Mouse (Mus musculus): Measurements from ENCODE around the gene Ccdc38. TPM values are rescaled to one million over a fixed set of nuclear protein-coding genes. Genes with fewer than 3 reads are reported as not detected.
A peak's percentile ranks its signal among the peaks of the same experiment; 100 is the strongest.

The Ccdc38 gene
- polyA plus RNA-seq, 1 experiment from 2014 or later, result 0.22 TPM

DNA sequence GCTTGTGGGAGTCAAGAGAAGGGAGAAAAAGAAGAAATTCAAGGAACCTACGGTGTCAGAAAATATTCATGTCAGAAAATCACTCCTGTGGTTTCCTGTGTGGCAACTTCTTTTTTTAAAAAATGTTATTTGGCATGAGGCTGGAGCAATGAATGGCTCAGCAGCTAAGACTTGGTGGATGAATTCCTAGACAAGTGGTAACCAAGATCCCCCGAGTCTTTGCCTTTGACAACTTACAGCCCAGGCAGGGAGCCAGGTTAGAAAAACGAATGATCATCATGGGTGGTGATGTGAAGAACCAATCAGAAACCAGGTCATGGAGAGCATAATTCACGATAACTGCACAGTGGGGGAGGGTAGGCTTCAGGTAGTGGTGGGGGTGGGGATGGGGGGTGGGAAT, 19.4 kb upstream of the Ccdc38 start:
- no peaks in the 10 kb centered on the region for H3K36me3 ChIP-seq
- no peaks in the 10 kb centered on the region for H3K27me3 ChIP-seq
- no peak overlapping the region for H3K4me3 ChIP-seq
- H3K4me2 ChIP-seq, result no peak overlapping the region
- H3K4me1 ChIP-seq, result no peaks in the 10 kb centered on the region; the same call in 1 of the 2 replicates
- H3K27ac ChIP-seq, result no peak overlapping the region
- no peak for ATAC-seq (ENCODE audit: insufficient number of reproducible peaks, low FRiP score, low TSS enrichment, low read depth)
- no peaks in the 10 kb centered on the region for H3K9me3 ChIP-seq
- H3K9ac ChIP-seq, result no peak overlapping the region
- 62% methylated on average over 4 of the region's 4 CpGs for WGBS

DNA sequence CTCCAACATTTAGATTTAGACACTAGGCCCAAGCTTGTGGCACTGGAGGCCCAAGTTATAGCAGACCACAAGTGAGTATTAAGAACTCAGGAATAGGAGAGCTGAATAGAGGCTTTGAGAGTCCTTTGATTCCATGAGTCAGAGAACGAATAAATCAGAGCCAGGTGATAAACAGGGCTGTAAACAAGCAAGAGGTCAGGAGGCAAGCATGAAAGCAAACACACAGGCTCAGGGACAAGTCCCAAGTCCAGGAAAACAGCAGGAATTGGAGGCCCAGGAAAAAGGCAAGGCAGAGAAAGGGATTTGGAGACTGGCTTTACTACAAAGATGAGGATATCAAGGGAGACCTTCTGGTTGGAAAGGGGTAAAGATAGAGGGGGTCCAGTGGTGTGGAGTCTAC, 15.1 kb upstream of the Ccdc38 start:
- no peaks in the 10 kb centered on the region; the same call in 1 of the 2 replicates for H3K4me1 ChIP-seq
- no peak overlapping the region for H3K27ac ChIP-seq
- H3K27me3 ChIP-seq, result no peaks in the 10 kb centered on the region
- no peaks in the 10 kb centered on the region for H3K36me3 ChIP-seq
- 49% methylated on average over 1 of the region's 1 CpGs for WGBS
- no peak for ATAC-seq (ENCODE audit: insufficient number of reproducible peaks, low FRiP score, low TSS enrichment, low read depth)
- no peak overlapping the region for H3K9ac ChIP-seq
- no peak overlapping the region for H3K4me2 ChIP-seq
- H3K9me3 ChIP-seq, result no peaks in the 10 kb centered on the region
- H3K4me3 ChIP-seq, result no peak overlapping the region

DNA sequence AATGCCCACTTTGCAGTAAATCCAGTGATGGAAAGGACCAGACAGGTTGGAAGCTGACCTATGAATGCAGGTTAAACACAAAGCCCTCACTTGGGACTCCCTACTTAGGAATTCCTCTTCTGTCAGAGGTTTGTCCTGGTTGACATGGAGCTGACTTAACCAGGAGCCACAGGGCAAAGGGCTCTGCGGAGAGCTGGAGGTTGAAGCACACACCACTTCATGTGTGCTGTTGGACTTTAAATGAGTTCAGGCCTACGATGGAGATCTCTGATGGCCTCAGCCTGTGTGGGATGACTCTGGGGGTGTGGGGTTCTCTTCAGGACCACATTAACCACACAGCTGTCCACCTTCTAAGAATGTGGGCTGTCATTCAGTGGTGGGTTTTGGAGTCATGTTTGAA, 2.1 kb upstream of the Ccdc38 start:
- no peak for ATAC-seq (ENCODE audit: insufficient number of reproducible peaks, low FRiP score, low TSS enrichment, low read depth)
- Histone ChIP-seq H3K4me2 (no peak overlapping the region), H3K36me3 (no peaks in the 10 kb centered on the region), H3K27me3 (peaks cover 7% of the 10 kb centered on the region), H3K9ac (no peak overlapping the region), H3K9me3 (no peaks in the 10 kb centered on the region), H3K4me1 (peaks cover 15% of the 10 kb centered on the region), H3K27ac (no peak overlapping the region), H3K4me3 (no peak overlapping the region)
- WGBS, result 84% methylated on average over 2 of the region's 2 CpGs

DNA sequence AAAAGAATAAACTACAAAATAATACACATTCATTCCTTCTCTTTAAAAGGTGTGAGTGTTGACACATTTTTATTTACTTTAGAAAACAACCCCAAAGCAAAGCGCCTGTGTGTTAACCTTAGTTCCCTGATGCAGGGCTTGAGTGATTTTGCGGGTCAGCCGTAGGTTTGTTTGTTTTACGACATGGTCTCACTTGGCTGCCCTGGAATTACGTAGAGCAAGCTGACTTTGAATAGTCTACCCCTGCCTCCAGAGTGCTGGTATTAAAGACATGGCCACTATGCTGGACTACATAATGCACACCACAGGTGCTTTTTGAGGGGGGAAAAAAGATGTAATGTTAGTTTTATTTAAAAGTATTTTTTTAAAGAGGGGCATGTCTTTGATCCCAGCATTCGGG, 1.6 kb upstream of the Ccdc38 start:
- Histone ChIP-seq H3K4me3 (no peak overlapping the region), H3K9me3 (no peaks in the 10 kb centered on the region), H3K27ac (no peak overlapping the region), H3K4me2 (no peak overlapping the region), H3K4me1 (peaks cover 15% of the 10 kb centered on the region), H3K36me3 (no peaks in the 10 kb centered on the region), H3K9ac (no peak overlapping the region), H3K27me3 (peaks cover 7% of the 10 kb centered on the region)
- ATAC-seq (ENCODE audit: insufficient number of reproducible peaks, low FRiP score, low TSS enrichment, low read depth), result no peak
- 51% methylated on average over 6 of the region's 6 CpGs for WGBS

- no peaks in the 10 kb centered on the region for H3K36me3 ChIP-seq
- peak within 1 kb of the TSS; percentile 43 for H3K4me3 ChIP-seq
- H3K4me2 ChIP-seq, result peak within 1 kb of the TSS; percentile 86
- no peak within 1 kb of the TSS for H3K27ac ChIP-seq
- peak; percentile 61; the same call in 1 of the 2 replicates for ATAC-seq (ENCODE audit: insufficient number of reproducible peaks, low FRiP score, low TSS enrichment, low read depth)
- WGBS, result 3% methylated on average over 35 of the region's 35 CpGs
- H3K4me1 ChIP-seq, result peaks cover 11% of the 10 kb centered on the region
- H3K9ac ChIP-seq, result peak within 1 kb of the TSS; percentile 33; the same call in 1 of the 2 replicates
- H3K27me3 ChIP-seq, result peaks cover 3% of the 10 kb centered on the region; the same call in 1 of the 2 replicates
- no peaks in the 10 kb centered on the region for H3K9me3 ChIP-seq
Measured at GRCm38 (mm10) chr10:93539775-93540430, 529 bp upstream of the Ccdc38 start, which contains the start of gene Amdhd1. TSS of gene Amdhd1 (minus strand) at chr10:93540033.

DNA sequence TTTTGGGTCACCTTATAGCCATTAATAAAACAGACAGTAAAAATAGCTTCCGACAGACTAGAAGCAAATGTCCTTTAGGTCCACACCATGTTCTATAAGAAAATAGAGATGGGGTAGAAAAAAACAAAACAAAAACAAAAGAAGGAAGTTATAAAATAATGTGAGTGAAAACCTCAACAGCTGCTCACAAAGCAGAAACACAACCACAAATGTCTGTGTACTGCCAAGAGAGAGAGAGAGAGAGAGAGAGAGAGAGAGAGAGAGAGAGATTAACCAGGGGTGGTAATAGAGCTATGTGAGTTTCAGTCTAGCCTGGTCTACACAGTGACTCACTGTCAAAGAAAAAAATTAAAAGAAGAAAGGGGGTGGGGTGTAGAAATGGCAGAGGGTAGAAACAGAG, 1.2 kb downstream of the Ccdc38 start:
- no peaks in the 10 kb centered on the region for H3K36me3 ChIP-seq
- H3K27me3 ChIP-seq, result 0 out of 2 replicates have a peak, but pooled peaks cover 3% of the 10 kb centered on the region
- no peaks in the 10 kb centered on the region for H3K9me3 ChIP-seq
- H3K9ac ChIP-seq, result no peak overlapping the region
- H3K4me3 ChIP-seq, result no peak overlapping the region
- ATAC-seq (ENCODE audit: insufficient number of reproducible peaks, low FRiP score, low TSS enrichment, low read depth), result no peak
- 57% methylated on average over 1 of the region's 1 CpGs for WGBS
- H3K4me2 ChIP-seq, result no peak overlapping the region
- H3K4me1 ChIP-seq, result peaks cover 11% of the 10 kb centered on the region
- H3K27ac ChIP-seq, result no peak overlapping the region

DNA sequence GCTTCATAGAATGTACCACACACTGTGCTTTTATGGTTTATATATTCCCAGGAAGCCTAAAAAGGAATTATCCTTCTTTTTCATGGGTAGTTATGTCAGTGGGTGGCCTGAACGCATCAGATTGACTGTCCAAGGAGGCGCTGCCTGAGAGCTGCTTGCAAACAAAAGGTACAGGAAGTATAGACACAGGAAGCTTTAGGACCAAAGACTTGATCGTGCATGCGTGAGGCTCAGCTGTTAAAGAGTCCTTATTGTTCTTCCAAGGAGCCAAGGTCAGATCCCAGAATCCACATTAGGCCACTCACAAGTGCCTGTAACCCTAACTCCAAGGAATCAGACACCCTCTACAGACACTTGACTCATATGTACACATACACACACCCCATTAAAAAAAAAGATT, 1.9 kb downstream of the Ccdc38 start:
- Histone ChIP-seq H3K4me1 (peaks cover 11% of the 10 kb centered on the region), H3K27me3 (0 out of 2 replicates have a peak, but pooled peaks cover 3% of the 10 kb centered on the region), H3K36me3 (no peaks in the 10 kb centered on the region), H3K27ac (no peak overlapping the region), H3K4me2 (no peak overlapping the region), H3K4me3 (no peak overlapping the region), H3K9me3 (no peaks in the 10 kb centered on the region), H3K9ac (no peak overlapping the region)
- WGBS, result 65% methylated on average over 4 of the region's 4 CpGs
- no peak for ATAC-seq (ENCODE audit: insufficient number of reproducible peaks, low FRiP score, low TSS enrichment, low read depth)

GRCm38 (mm10) chr10:93543176-93543575, 2.7 kb downstream of the Ccdc38 start:
- Histone ChIP-seq H3K9me3 (no peaks in the 10 kb centered on the region), H3K36me3 (no peaks in the 10 kb centered on the region)

GRCm38 (mm10) chr10:93544172-93544571, 3.7 kb downstream of the Ccdc38 start:
- H3K27me3 ChIP-seq, result no peaks in the 10 kb centered on the region
- no peak overlapping the region for H3K9ac ChIP-seq
- H3K4me1 ChIP-seq, result peaks cover 12% of the 10 kb centered on the region
- H3K9me3 ChIP-seq, result no peaks in the 10 kb centered on the region
- no peaks in the 10 kb centered on the region for H3K36me3 ChIP-seq
- H3K27ac ChIP-seq, result no peak overlapping the region
- no peak overlapping the region for H3K4me2 ChIP-seq
- WGBS, result 70% methylated on average over 5 of the region's 5 CpGs
- ATAC-seq (ENCODE audit: insufficient number of reproducible peaks, low FRiP score, low TSS enrichment, low read depth), result no peak
- no peak overlapping the region for H3K4me3 ChIP-seq

More at GRCm38 (mm10) chr10:93543176-93543575, 2.7 kb downstream of the Ccdc38 start:
- Histone ChIP-seq H3K9ac (no peak overlapping the region), H3K27ac (no peak overlapping the region), H3K27me3 (0 out of 2 replicates have a peak, but pooled peaks cover 2% of the 10 kb centered on the region), H3K4me3 (no peak overlapping the region), H3K4me1 (peaks cover 11% of the 10 kb centered on the region), H3K4me2 (no peak overlapping the region)
- ATAC-seq (ENCODE audit: insufficient number of reproducible peaks, low FRiP score, low TSS enrichment, low read depth), result no peak
- 65% methylated on average over 6 of the region's 6 CpGs for WGBS

- H3K4me1 ChIP-seq, result 0 out of 2 replicates have a peak, but pooled peaks cover 2% of the 10 kb centered on the region
- WGBS, result 87% methylated on average over 4 of the region's 4 CpGs
- H3K36me3 ChIP-seq, result no peaks in the 10 kb centered on the region
- no peaks in the 10 kb centered on the region for H3K9me3 ChIP-seq
- H3K27me3 ChIP-seq, result no peaks in the 10 kb centered on the region
- no peak overlapping the region for H3K9ac ChIP-seq
- no peak overlapping the region for H3K27ac ChIP-seq
- no peak overlapping the region for H3K4me3 ChIP-seq
- no peak overlapping the region for H3K4me2 ChIP-seq
- no peak for ATAC-seq (ENCODE audit: insufficient number of reproducible peaks, low FRiP score, low TSS enrichment, low read depth)
Measured at GRCm38 (mm10) chr10:93547741-93548270, 7.4 kb downstream of the Ccdc38 start.

GRCm38 (mm10) chr10:93548991-93549390, 8.6 kb downstream of the Ccdc38 start:
- Histone ChIP-seq H3K36me3 (no peaks in the 10 kb centered on the region), H3K4me2 (no peak overlapping the region), H3K9ac (no peak overlapping the region), H3K9me3 (no peaks in the 10 kb centered on the region), H3K4me3 (no peak overlapping the region), H3K4me1 (0 out of 2 replicates have a peak, but pooled peaks cover 2% of the 10 kb centered on the region), H3K27ac (no peak overlapping the region), H3K27me3 (no peaks in the 10 kb centered on the region)
- 13% methylated on average over 7 of the region's 7 CpGs for WGBS
- no peak for ATAC-seq (ENCODE audit: insufficient number of reproducible peaks, low FRiP score, low TSS enrichment, low read depth)

- H3K9me3 ChIP-seq, result no peaks in the 10 kb centered on the region
- H3K9ac ChIP-seq, result no peak overlapping the region
- no peaks in the 10 kb centered on the region for H3K27me3 ChIP-seq
- H3K36me3 ChIP-seq, result no peaks in the 10 kb centered on the region
- ATAC-seq (ENCODE audit: insufficient number of reproducible peaks, low FRiP score, low TSS enrichment, low read depth), result no peak
- H3K4me2 ChIP-seq, result no peak overlapping the region
- H3K27ac ChIP-seq, result no peak overlapping the region
- 0 out of 2 replicates have a peak, but pooled peaks cover 2% of the 10 kb centered on the region for H3K4me1 ChIP-seq
- H3K4me3 ChIP-seq, result no peak overlapping the region
- 67% methylated on average over 10 of the region's 10 CpGs for WGBS
Measured at GRCm38 (mm10) chr10:93549821-93550220, 9.4 kb downstream of the Ccdc38 start.

Measured in limb, embryonic 15.5 days (tissue).